Mouse (Mus musculus): ENCODE results near the gene Tvp23a. TPM values are rescaled to one million over a fixed set of nuclear protein-coding genes. Genes with fewer than 3 reads are reported as not detected.

The Tvp23a gene
- total and polyA plus RNA-seq, 3 experiments: 0.21 to 0.98 (median 0.50) TPM

DNA sequence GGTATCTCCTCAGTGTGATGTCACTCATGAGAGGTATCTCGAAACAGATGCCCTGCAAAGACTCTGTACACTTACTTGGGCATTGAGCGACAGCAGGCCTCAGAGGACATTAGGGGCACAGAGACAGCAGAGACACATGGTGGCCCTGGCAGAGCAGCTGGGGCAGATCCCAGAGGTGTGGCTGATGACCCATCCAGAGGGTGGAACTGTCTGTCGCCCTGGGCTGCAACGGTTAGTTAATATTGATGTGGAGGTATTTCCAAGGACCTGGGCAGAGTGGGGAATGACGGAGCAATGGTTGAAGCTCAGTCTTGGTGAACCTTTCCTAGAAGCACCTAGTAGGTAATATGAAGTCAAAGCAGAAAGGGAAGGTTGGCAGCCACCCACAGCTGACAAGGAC is 48.4 kb downstream of the Tvp23a start:
- no peaks in the 10 kb centered on the region for H3K4me1 ChIP-seq (ENCODE audit: control insufficient read depth, insufficient read depth, low read length)
- no peak overlapping the region for H3K4me3 ChIP-seq
- no peaks in the 10 kb centered on the region for H3K36me3 ChIP-seq (ENCODE audit: control insufficient read depth, insufficient read depth, low read length)
- 67% methylated on average over 5 of the region's 5 CpGs for WGBS
- H3K27me3 ChIP-seq (ENCODE audit: control insufficient read depth, insufficient read depth, low read length): no peaks in the 10 kb centered on the region
- intact Hi-C loops (cut with DNase I): loop anchor here (5.0 to 10.0 kb wide), 2 partner anchors 124 to 314 kb away; no protein-coding TSS in a partner anchor
- no peaks in the 10 kb centered on the region for H3K79me2 ChIP-seq (replicated peaks; ENCODE audit: control insufficient read depth, insufficient read depth, low read length)
- TF ChIP-seq POLR2A (IDR thresholded peaks at IDR 0.05; ENCODE audit: insufficient read depth, low read depth, low read length) (no peak), EP300 (IDR thresholded peaks at IDR 0.05; ENCODE audit: insufficient read depth, low read depth, low read length) (no peak), CTCF (IDR thresholded peaks at IDR 0.05) (no peak)
- H3K9ac ChIP-seq (ENCODE audit: low read depth, low read length): no peak overlapping the region
- H3K27ac ChIP-seq: no peak overlapping the region
- DNase-seq: no peak

DNA sequence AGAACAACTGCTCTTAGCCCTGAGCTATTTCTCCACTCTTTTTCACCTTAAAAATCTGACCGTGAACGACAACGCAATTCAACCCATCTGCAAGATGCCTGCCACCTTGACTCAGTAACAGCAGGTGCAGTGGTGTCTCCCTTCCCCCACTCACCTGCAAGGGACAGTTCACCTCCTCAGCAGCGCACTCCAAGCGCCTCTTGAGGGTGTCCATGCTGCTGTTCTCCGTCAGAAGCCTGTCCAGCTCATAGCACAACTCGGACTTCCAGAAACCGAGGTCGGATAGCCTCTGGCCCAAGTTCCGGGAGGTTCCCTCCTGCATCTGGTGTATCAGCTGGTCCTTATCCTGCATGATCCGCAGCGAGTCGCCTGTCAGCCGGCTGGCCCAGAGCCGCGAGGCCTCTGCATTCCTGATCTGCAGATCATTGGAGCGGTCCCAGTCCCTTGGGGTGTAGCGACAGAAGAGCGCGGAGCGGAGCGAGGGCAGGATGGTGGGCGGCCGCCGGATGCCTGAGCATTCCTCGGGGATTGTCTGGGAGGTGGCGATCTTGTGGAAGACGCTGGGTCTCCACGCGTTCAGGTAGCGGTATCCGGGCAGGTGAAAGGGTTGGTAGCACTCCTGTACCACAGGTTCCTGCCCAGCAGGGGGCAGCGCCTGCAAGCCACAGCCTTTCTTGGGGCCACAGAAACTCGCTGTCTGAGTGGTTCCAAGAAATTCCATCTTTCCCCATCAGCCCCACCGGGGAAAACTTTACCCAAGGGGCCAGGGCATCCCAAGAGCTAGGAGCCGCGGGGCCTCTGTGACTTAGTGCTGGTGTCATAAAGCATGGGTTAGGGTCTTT is 52.2 kb downstream of the Tvp23a start, which contains the start of gene Tekt5:
Gene Tekt5 (minus strand): TSS at position 792 of the 842 bp plus-strand sequence.
- intact Hi-C loops (cut with DNase I): loop anchor here (5.0 to 10.0 kb wide), 2 partner anchors 127 to 310 kb away; no protein-coding TSS in a partner anchor
- 10% methylated on average over 37 of the region's 37 CpGs for WGBS

DNA sequence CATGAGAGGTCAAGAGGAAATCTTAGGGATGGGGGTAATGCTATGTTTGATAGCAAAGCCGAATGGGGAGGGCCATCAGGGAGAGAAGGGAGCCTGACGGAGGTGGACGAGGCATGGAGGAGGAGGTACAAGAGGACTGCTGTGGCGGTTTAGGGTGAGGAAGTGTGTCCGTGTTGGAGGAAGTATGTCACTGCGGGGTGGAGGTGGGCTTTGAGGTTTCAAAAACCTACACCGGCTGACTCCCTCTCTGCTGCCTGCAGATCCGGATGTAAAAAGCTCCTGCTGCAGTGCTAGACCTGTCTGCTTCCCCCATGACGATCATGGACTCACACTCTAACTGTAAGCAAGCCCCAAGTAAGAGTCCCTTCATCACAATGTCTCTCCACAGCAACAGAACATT is 54.6 kb downstream of the Tvp23a start:
- Histone ChIP-seq H3K36me3 (ENCODE audit: control insufficient read depth, insufficient read depth, low read length) (no peaks in the 10 kb centered on the region), H3K27me3 (ENCODE audit: control insufficient read depth, insufficient read depth, low read length) (0 out of 2 replicates have a peak, but pooled peaks cover 2% of the 10 kb centered on the region), H3K4me3 (no peak overlapping the region), H3K79me2 (replicated peaks; ENCODE audit: control insufficient read depth, insufficient read depth, low read length) (no peaks in the 10 kb centered on the region), H3K9ac (ENCODE audit: low read depth, low read length) (no peak overlapping the region), H3K4me1 (ENCODE audit: control insufficient read depth, insufficient read depth, low read length) (no peaks in the 10 kb centered on the region), H3K27ac (no peak overlapping the region)
- no peak for TF ChIP-seq POLR2A (IDR thresholded peaks at IDR 0.05; ENCODE audit: insufficient read depth, low read depth, low read length)
- intact Hi-C loops (cut with DNase I): loop anchor here (2.0 to 10.0 kb wide), 2 partner anchors 112 to 308 kb away; no protein-coding TSS in a partner anchor
- WGBS: 69% methylated on average over 9 of the region's 9 CpGs
- no peak for DNase-seq

More for the DNA sequence above, 52.2 kb downstream of the Tvp23a start, which contains the start of gene Tekt5:
- Histone ChIP-seq H3K27ac (no peak within 1 kb of the TSS), H3K4me1 (ENCODE audit: control insufficient read depth, insufficient read depth, low read length) (no peaks in the 10 kb centered on the region), H3K36me3 (ENCODE audit: control insufficient read depth, insufficient read depth, low read length) (no peaks in the 10 kb centered on the region), H3K9ac (ENCODE audit: low read depth, low read length) (no peak within 1 kb of the TSS), H3K4me3 (peak within 1 kb of the TSS; percentile 26), H3K27me3 (ENCODE audit: control insufficient read depth, insufficient read depth, low read length) (0 out of 2 replicates have a peak, but pooled peaks cover 2% of the 10 kb centered on the region), H3K79me2 (replicated peaks; ENCODE audit: control insufficient read depth, insufficient read depth, low read length) (no peaks in the 10 kb centered on the region)
- TF ChIP-seq EP300 (IDR thresholded peaks at IDR 0.05; ENCODE audit: insufficient read depth, low read depth, low read length): no peak
- TF ChIP-seq CTCF (IDR thresholded peaks at IDR 0.05): peak; percentile 76
- peak; percentile 40 to 45 for DNase-seq

DNA sequence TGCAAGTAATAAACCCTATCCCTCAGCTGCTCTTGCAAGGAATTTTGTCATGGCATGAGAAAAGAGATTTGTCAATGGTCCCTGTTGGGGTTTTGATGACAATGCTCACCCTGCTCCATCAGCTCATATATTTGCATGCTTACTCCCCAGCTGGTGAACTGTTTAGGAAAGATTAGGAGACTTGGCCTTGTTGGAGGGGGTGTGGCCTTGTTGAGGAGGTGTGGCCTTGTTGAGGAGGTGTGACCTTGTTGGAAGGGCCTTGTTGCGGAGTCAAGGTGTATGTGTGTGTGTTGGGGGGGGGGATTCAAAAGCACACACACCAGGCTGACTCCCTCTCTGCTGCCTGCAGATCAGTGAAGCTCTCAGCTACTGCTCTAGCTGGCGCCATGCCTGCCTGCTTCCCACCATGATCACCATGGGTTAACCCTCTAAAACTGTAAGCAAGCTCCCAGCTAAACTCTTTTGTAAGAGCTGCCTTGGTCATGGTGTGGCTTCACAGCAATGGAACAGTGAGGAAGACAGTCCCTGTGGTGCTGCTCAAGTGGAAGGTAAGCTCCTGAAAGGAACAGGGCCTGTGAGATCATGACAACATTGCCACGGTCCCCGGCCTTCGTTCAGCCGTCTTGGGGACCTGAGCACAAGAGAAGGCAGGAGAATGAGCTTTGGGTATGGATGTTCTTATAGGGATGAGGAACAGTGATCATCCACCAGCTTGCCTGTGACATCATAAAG is 58.4 kb downstream of the Tvp23a start:
- no peak overlapping the region for H3K4me3 ChIP-seq
- no peaks in the 10 kb centered on the region for H3K4me1 ChIP-seq (ENCODE audit: control insufficient read depth, insufficient read depth, low read length)
- 88% methylated on average over 6 of the region's 6 CpGs for WGBS
- H3K27me3 ChIP-seq (ENCODE audit: control insufficient read depth, insufficient read depth, low read length): 0 out of 2 replicates have a peak, but pooled peaks cover 2% of the 10 kb centered on the region
- TF ChIP-seq EP300 (IDR thresholded peaks at IDR 0.05; ENCODE audit: insufficient read depth, low read depth, low read length) (no peak), POLR2A (IDR thresholded peaks at IDR 0.05; ENCODE audit: insufficient read depth, low read depth, low read length) (no peak), CTCF (IDR thresholded peaks at IDR 0.05) (no peak)
- intact Hi-C loops (cut with DNase I): no loop called here
- H3K36me3 ChIP-seq (ENCODE audit: control insufficient read depth, insufficient read depth, low read length): no peaks in the 10 kb centered on the region
- H3K79me2 ChIP-seq (replicated peaks; ENCODE audit: control insufficient read depth, insufficient read depth, low read length): no peaks in the 10 kb centered on the region
- DNase-seq: no peak
- no peak overlapping the region for H3K27ac ChIP-seq
- no peak overlapping the region for H3K9ac ChIP-seq (ENCODE audit: low read depth, low read length)

DNA sequence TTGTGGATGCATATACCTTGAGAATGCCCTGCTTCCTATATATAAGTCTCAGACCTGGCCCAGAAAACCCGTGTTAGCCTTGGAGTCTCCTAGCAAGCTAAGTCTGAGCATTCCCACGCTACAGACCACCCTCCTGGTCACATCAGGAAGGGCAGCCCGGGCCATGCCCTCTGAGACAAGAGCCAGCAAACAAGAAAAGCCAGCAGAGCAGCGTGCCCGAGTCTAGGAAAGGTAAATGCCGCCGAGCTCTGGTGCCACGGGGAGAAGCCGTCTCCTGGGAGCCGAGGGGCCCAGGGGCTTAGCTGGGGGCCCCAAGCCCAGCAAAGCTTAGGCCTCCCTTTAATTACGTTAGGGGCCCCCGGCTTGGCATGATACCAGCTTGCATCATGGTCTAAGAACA is 61.9 kb downstream of the Tvp23a start:
- no peak overlapping the region for H3K9ac ChIP-seq (ENCODE audit: low read depth, low read length)
- no peaks in the 10 kb centered on the region for H3K4me1 ChIP-seq (ENCODE audit: control insufficient read depth, insufficient read depth, low read length)
- no peaks in the 10 kb centered on the region for H3K36me3 ChIP-seq (ENCODE audit: control insufficient read depth, insufficient read depth, low read length)
- no peaks in the 10 kb centered on the region for H3K79me2 ChIP-seq (replicated peaks; ENCODE audit: control insufficient read depth, insufficient read depth, low read length)
- H3K27me3 ChIP-seq (ENCODE audit: control insufficient read depth, insufficient read depth, low read length): no peaks in the 10 kb centered on the region
- no peak for TF ChIP-seq EP300 (IDR thresholded peaks at IDR 0.05; ENCODE audit: insufficient read depth, low read depth, low read length)
- TF ChIP-seq CTCF (IDR thresholded peaks at IDR 0.05): no peak
- no peak for TF ChIP-seq POLR2A (IDR thresholded peaks at IDR 0.05; ENCODE audit: insufficient read depth, low read depth, low read length)
- intact Hi-C loops (cut with DNase I): no loop called here
- WGBS: 87% methylated on average over 12 of the region's 12 CpGs
- DNase-seq: no peak
- no peak overlapping the region for H3K27ac ChIP-seq
- no peak overlapping the region for H3K4me3 ChIP-seq
